8 mouse cellular contexts compared by ENCODE assay signal in the genomic region with DNA sequence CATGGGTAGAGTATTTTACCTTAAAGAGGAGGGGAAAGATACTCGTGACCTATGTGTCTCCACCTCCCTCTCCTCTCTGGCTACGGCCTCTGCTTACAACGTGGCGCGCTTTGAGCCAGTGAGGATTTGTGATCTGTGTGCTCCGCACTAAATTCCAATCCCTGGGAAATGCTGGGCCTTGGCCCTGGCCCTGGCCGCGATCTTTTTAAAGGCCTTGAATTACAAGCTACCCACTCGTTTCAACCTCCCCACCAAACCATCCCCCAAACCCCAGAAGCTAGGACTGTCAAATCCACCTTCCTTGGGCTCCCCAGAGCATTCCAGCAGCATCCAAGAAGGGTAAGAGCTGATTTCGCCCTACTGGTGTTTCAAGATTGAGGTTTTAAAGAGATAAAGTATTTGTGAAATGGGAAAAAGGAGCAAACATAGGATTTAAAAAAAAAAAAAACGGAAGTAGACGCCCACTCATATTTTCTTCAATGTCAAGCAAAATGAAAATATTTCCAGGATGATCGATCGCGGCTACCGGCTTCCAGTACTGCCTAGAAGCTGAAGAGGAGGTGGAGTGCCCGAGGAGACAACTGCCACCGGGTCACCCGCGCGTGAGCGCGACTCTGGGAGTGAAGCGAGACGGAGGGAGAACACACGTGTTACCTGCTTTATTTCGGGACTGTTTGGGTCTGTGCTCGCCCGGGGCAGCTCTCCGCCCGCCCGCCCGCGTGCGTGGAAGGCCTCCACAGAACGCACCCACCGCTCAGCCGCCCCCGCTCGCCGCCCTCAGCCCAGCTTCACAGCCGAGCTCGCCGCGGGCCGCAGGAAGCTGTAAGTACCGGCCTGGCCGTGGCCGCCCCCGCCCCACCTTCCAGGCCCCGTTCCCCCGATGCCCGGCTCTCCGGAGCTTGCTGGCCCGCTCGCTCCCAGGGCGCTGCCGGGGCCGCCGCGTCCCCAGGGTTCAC. TPM values are rescaled to one million over a fixed set of nuclear protein-coding genes. Genes with fewer than 3 reads are reported as not detected.
DNase-seq lines count a peak whose midpoint lies in the region; ATAC-seq and TF ChIP-seq lines count a peak whose summit lies in the region.

Gene Foxg1 (plus strand): TSS at position 96 of the 956 bp plus-strand sequence.

- H3K4me2 ChIP-seq in embryonic facial prominence, embryonic 12.5 days (replicated peaks), result peak within 1 kb of the TSS; percentile 49
- peak within 1 kb of the TSS; percentile 60 for H3K4me2 ChIP-seq in intestine, postnatal 0 days (replicated peaks; ENCODE audit: low read depth)
- peak within 1 kb of the TSS; percentile 58 for H3K4me2 ChIP-seq in midbrain, embryonic 11.5 days

- H3K9me3 ChIP-seq in embryonic facial prominence, embryonic 12.5 days, result no peaks in the 10 kb centered on the region
- no peaks in the 10 kb centered on the region for H3K9me3 ChIP-seq in intestine, postnatal 0 days (ENCODE audit: control insufficient read depth)
- no peaks in the 10 kb centered on the region for H3K9me3 ChIP-seq in midbrain, embryonic 11.5 days (ENCODE audit: control insufficient read depth, low read length)

- ATAC-seq in embryonic facial prominence, embryonic 12.5 days (ENCODE audit: insufficient number of reproducible peaks, insufficient read depth, low FRiP score, low TSS enrichment), result peak; percentile 12; the same call in 1 of the 2 replicates
- no peak for ATAC-seq in intestine, postnatal 0 days
- peak; percentile 63 for ATAC-seq in midbrain, embryonic 11.5 days (ENCODE audit: low FRiP score)

- no peak for TF ChIP-seq CTCF in intestine, postnatal 0 days (IDR thresholded peaks at IDR 0.05; ENCODE audit: low read depth)

- peak within 1 kb of the TSS; percentile 39 for H3K4me3 ChIP-seq in embryonic facial prominence, embryonic 12.5 days
- peak within 1 kb of the TSS; percentile 36 for H3K4me3 ChIP-seq in intestine, postnatal 0 days (ENCODE audit: low read depth, low read length)
- peak within 1 kb of the TSS; percentile 34 for H3K4me3 ChIP-seq in midbrain, embryonic 11.5 days (ENCODE audit: low read depth, low read length)

- H3K9ac ChIP-seq in embryonic facial prominence, embryonic 12.5 days, result 0 out of 2 replicates have a peak within 1 kb of the TSS, but pooled peaks have one; percentile 27
- no peak within 1 kb of the TSS for H3K9ac ChIP-seq in intestine, postnatal 0 days (ENCODE audit: low read depth, low read length)
- peak within 1 kb of the TSS; percentile 30; the same call in 1 of the 2 replicates for H3K9ac ChIP-seq in midbrain, embryonic 11.5 days (ENCODE audit: low read length)

- H3K4me1 ChIP-seq in embryonic facial prominence, embryonic 12.5 days, result peaks cover 7% of the 10 kb centered on the region; the same call in 1 of the 2 replicates
- no peaks in the 10 kb centered on the region for H3K4me1 ChIP-seq in intestine, postnatal 0 days (replicated peaks; ENCODE audit: control insufficient read depth, insufficient read depth, low read length)
- H3K4me1 ChIP-seq in midbrain, embryonic 11.5 days (ENCODE audit: control insufficient read depth, insufficient read depth, low read length), result peaks cover 4% of the 10 kb centered on the region; the same call in 1 of the 2 replicates

- H3K27ac ChIP-seq in embryonic facial prominence, embryonic 12.5 days, result 0 out of 2 replicates have a peak within 1 kb of the TSS, but pooled peaks have one; percentile 36
- no peak within 1 kb of the TSS for H3K27ac ChIP-seq in intestine, postnatal 0 days (ENCODE audit: low read depth, low read length)
- H3K27ac ChIP-seq in midbrain, embryonic 11.5 days (ENCODE audit: low read depth, low read length), result no peak within 1 kb of the TSS

- H3K27me3 ChIP-seq in embryonic facial prominence, embryonic 12.5 days, result peaks cover 73% of the 10 kb centered on the region
- peaks cover 93% of the 10 kb centered on the region for H3K27me3 ChIP-seq in intestine, postnatal 0 days (replicated peaks; ENCODE audit: control insufficient read depth, insufficient read depth, low read length)
- peaks cover 87% of the 10 kb centered on the region for H3K27me3 ChIP-seq in midbrain, embryonic 11.5 days (ENCODE audit: control insufficient read depth, insufficient read depth, low read length)

- DNase-seq in left cerebral cortex, adult 18-20 months (ENCODE audit: low spot score in 2 of 2), result peak; percentile 55 to 72
- no peak for DNase-seq in left cerebral cortex, adult 11 months (ENCODE audit: low spot score)
- peak; percentile 97 for DNase-seq in midbrain, embryonic 11.5 days (ENCODE audit: low spot score, missing footprints)
- DNase-seq in spleen, postnatal 36 days (ENCODE audit: low spot score in 2 of 2), result no peak
- no peak for DNase-seq in gastrocnemius, postnatal 4 days (ENCODE audit: low spot score in 2 of 2)
- DNase-seq in spleen, adult 12 weeks (ENCODE audit: low spot score), result no peak

- H3K36me3 ChIP-seq in embryonic facial prominence, embryonic 12.5 days, result no peaks in the 10 kb centered on the region
- H3K36me3 ChIP-seq in intestine, postnatal 0 days (ENCODE audit: control insufficient read depth, insufficient read depth), result no peaks in the 10 kb centered on the region
- no peaks in the 10 kb centered on the region for H3K36me3 ChIP-seq in midbrain, embryonic 11.5 days (ENCODE audit: control insufficient read depth, insufficient read depth, low read length)

- WGBS in embryonic facial prominence, embryonic 12.5 days, result 1% methylated on average over 56 of the region's 61 CpGs
- WGBS in intestine, postnatal 0 days, result 2% methylated on average over 56 of the region's 61 CpGs
- WGBS in midbrain, embryonic 11.5 days, result under 1% methylated on average over 60 of the region's 61 CpGs

RNA-seq across cellular contexts. Expression of gene Foxg1, which starts in this region (rescaled TPM):
- total RNA-seq in left cerebral cortex, adult 18-20 months (2021), result 100 to 1,000 TPM in 1 of 2 experiments, 10 to 100 TPM in 1; 97.5 to 110 TPM
- polyA plus RNA-seq in embryonic facial prominence, embryonic 12.5 days (2016; fragmentation: Nextera tagmentation; extraction: Ambion mirVana), result 2.1 and 3.1 TPM in 2 replicates
- not detected in 2 replicates for polyA plus RNA-seq in intestine, postnatal 0 days (2015; fragmentation: Nextera tagmentation; extraction: Ambion mirVana)
- 0.41 and 0.92 TPM in 2 replicates for polyA plus RNA-seq in midbrain, embryonic 11.5 days (2014; fragmentation: Nextera tagmentation; extraction: Ambion mirVana)
- total RNA-seq in gastrocnemius, postnatal 4 days (2021), result not detected

Comparison
In these comparisons a context has a peak if more than half of its experiments do, and no peak if none do; other contexts are left out.
1. RNA of gene Foxg1 (total RNA-seq): 97.5 to 110 TPM in left cerebral cortex, adult 18-20 months; not detected in gastrocnemius, postnatal 4 days; every median in the first group is over 10 times any median in the second.
2. DNase-seq: peak in left cerebral cortex, adult 18-20 months (2 of 2); none in left cerebral cortex, adult 11 months (single experiment), spleen, postnatal 36 days (0 of 2), gastrocnemius, postnatal 4 days (0 of 2) and spleen, adult 12 weeks (single experiment).
3. Peak in DNase-seq, ATAC-seq, H3K4me3 ChIP-seq, H3K9ac ChIP-seq and H3K4me2 ChIP-seq in midbrain, embryonic 11.5 days; RNA of the gene not detected or under 1 TPM.
4. Peak in every context shown above with its lines, with median percentiles within 50 percentile points of each other: H3K4me2 ChIP-seq and H3K4me3 ChIP-seq.